Mouse (Mus musculus): ENCODE results near the gene Zfp579.

DNA sequence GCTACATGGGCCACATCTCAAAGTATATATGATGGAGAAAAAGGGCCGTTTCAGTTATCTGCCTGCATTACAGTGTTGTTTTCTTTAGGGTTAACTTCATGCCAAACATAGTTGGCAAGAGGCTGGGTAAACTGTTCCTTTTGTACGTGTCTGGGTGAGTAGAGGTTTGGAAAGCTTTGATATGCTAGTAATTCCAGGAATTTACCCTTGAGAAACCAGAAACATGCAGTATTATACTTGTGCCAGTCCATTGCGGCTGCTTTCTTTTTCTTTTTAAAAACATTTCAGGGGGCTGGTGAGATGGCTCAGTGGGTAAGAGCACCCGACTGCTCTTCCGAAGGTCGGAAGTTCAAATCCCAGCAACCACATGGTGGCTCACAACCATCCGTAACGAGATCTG, 976 bp upstream of the Zfp579 start:
- no peak for TF ChIP-seq CTCF (IDR thresholded peaks at IDR 0.05; ENCODE audit: low read depth)
- TF ChIP-seq EP300 (optimal IDR thresholded peaks at IDR 0.05) = no peak
